Mouse (Mus musculus): Measurements from ENCODE around the gene Med6.
"Not testable (repeated sequence)": the region's sequence is repeated elsewhere in the genome, so short reads cannot be mapped to it uniquely, and the experiment has no call there.

Gene Med6

DNA sequence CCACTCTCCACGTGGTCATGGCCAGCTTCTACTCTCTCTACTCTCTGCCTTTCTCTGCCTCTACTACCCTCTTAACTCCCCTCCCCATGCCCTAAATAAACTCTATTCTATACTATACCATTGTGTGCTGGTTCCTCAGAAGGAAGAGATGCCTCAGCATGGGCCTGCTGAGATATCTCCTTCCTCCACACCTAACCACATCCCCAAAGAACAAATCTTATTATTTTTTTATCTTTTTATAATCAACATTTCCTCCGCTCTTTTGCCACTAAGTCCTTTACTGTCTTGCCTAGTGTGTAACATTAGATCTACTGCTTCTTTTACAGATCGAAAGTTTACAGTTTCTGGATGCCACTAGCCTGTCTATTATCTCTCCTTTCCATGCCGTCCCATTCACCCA, 47.6 kb downstream of the Med6 start:
- no peak for DNase-seq

DNA sequence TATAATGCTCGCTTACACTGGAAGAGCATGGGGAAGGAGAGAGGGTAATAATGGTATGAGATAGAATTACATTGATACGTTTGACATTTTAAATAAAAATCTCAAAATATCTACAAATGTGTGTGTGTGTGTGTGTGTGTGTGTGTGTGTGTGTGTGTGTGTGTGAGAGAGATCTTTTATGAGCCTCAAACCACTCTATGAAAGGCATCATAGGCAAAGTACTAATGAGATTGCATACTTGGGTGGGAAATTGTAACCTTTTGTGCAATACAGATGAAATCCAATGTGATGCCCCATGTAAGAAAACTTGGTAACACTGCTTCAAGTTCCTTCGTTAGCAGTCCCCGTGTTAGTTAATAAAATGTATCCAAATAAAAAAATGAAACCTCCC, 61.8 kb downstream of the Med6 start:
- DNase-seq, result no peak

GRCm38 (mm10) chr12:81532316-81533028, 62.3 kb downstream of the Med6 start, which contains the start of the genes Gm20498 and Synj2bp:
Gene Gm20498, minus strand, starts transcription at chr12:81532905.
Gene Synj2bp, minus strand, starts transcription at chr12:81532911.
- DNase-seq, result peak; percentile 84

- DNase-seq, result not testable (repeated sequence)
These were observed 64.2 kb downstream of the Med6 start for GRCm38 (mm10) chr12:81530587-81530986.
